Mouse (Mus musculus) gastrocnemius, postnatal 14 days (tissue): ENCODE results near the gene Ap3d1. TPM values are rescaled to one million over a fixed set of nuclear protein-coding genes. Genes with fewer than 3 reads are reported as not detected.

Experiments used
- DNase-seq: peaks from one replicate; pipeline ENCODE4 v3.0.0; 2021; ENCODE audit warnings: mixed read lengths
- intact Hi-C: fragments of 180-260 bp; cut with DNase I; formaldehyde crosslinking; loops from one replicate; pipeline ENCODE4 v1.15.1; 2025; ENCODE audit warnings: low total_unique reads
- long read RNA-seq, 2 experiments: library from polyadenylated mRNA; stranded (forward); transcript quantifications; one replicate each; pipeline ENCODE4 v2.0.0; 2021
- total RNA-seq, 2 experiments: library from RNA; stranded (reverse); gene quantifications; 2 replicates each; pipeline ENCODE4 v1.2.3; 2021

Ap3d1 gene
- total RNA-seq, result 10 to 100 TPM; 23.7 to 25.2 TPM
- long read RNA-seq, experiment 1, full-length matches to known transcripts, result 7 of 20 reads
- long read RNA-seq, experiment 1, partial matches to known transcripts, result 11 of 20 reads
- long read RNA-seq, experiment 1, other reads (novel, unspliced or antisense), result 2 of 20 reads
- long read RNA-seq, experiment 2, full-length matches to known transcripts, result 10 of 25 reads
- long read RNA-seq, experiment 2, partial matches to known transcripts, result 9 of 25 reads
- long read RNA-seq, experiment 2, other reads (novel, unspliced or antisense), result 6 of 25 reads

DNA sequence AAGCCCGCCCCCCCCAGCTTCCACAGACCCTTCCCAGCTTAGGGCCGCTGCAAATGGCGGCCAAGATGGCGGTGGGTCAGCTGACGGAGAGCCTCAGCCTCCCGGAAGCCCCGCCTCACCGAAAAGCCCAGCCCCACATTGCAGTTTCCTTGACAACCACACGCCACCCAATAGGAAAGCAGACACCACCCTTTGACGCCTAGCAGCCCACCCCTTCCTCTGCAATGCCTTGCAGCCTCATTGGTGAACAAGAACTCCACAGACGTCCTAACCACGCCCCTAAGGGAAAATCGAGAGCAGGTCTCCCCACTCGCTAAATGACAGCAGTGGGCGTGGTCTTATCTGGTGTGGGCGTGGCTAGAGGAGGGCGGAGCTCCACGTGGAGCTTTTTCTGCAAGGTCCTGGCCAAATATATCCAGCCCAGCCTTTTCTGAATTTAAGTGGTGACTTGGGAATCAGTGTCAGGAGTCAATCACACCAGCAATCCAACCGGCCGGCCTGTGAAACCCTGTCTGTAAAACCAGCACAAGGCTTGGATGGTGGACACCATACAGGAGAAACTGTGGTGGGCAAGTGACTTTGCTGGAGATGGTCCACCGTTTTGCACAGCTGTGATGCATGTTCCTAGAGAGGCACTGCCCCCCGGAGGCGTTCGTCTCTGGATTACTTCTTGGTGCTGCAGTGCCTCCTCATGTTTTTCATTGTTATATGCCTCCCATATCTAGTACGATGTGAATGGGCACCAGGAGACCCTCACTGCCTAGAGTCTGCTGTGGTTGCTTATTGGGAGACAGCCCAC, at the start of gene Ap3d1:
Gene Ap3d1, minus strand, starts transcription at position 85 of the 799 bp plus-strand sequence.
- peak; percentile 97 for DNase-seq
- intact Hi-C loops, result no loop called here

DNA sequence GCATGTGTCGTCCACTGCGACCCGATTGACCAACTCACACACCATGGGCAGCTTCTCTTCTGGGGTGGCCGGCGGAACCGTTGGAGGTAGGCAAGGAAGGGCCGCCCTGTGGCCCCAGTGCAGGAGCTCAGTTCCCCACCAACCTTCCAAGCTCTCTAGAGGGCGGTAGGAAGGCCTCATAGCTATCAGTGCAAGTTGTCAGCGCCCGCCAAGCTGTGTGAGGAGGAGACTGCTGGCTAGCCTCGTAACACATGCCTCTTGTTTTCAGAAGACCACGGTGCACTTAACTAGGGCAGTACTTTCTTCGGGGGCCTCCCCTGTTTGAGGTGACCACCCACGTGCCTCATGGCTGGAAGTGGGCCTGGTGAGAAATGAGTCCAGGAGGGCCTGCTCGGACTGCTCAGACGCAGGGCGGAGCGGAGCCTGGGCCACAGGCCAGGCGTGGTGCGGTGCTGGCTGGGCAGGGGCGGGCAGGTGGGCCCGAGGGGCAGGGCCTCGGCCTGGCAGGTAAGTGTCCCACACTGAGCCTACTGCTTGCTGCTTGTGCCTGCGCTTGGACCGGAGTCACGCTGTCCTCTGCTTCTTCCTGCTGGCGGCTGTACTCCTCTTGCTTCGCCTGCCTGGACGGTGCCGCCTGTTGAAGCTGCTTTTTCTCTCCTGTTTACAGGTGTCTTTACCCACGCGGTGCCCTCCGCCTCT, 49.6 kb upstream of the Ap3d1 start:
- intact Hi-C loops, result loop anchor here (5.0 kb wide), 1 partner anchor 44 kb away; no protein-coding TSS in a partner anchor
- DNase-seq, result no peak

- DNase-seq, result no peak
- intact Hi-C loops, result loop anchor here (5.0 kb wide), 1 partner anchor 44 kb away; no protein-coding TSS in a partner anchor
Measured at GRCm38 (mm10) chr10:80790761-80791404, 48.8 kb upstream of the Ap3d1 start.

- DNase-seq, result no peak
Measured at GRCm38 (mm10) chr10:80787517-80787916, 45.5 kb upstream of the Ap3d1 start.

DNA sequence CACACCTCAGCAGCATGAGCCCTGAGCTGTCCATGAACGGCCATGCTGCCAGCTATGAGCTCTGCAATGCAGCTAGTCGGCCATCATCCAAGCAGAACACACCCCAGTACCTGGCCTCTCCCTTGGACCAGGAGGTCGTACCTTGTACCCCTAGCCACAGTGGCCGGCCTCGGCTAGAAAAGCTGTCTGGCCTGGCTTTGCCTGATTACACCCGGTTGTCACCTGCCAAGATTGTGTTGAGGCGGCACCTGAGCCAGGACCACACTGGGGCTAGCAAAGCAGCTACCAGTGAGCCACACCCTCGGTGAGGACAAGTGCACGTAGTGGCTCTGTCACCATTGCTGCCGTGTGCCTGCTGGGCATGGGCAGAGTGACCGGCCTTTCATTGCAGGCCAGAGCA, 43.9 kb upstream of the Ap3d1 start:
- intact Hi-C loops, result no loop called here
- DNase-seq, result no peak

More at GRCm38 (mm10) chr10:80787517-80787916, 45.5 kb upstream of the Ap3d1 start:
- intact Hi-C loops, result no loop called here

DNA sequence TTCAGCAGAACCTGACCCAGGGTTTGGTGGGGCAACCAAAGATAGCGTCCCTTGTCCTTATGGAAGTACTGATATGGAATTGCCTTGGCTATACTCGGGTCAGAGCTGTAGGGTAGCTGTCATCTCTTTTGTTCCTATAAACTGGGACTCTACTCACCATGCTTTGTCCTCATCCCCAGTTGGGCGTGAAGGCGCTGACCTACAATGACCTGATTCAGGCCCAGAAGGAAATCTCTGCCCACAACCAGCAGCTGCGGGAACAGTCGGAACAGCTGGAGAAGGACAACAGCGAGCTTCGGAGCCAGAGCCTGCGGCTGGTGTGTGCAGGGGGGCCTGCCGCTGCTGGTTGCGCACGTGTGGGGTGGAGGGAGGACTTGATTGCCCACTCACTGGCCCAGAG, 42.8 kb upstream of the Ap3d1 start:
- DNase-seq, result no peak
- intact Hi-C loops, result no loop called here

DNA sequence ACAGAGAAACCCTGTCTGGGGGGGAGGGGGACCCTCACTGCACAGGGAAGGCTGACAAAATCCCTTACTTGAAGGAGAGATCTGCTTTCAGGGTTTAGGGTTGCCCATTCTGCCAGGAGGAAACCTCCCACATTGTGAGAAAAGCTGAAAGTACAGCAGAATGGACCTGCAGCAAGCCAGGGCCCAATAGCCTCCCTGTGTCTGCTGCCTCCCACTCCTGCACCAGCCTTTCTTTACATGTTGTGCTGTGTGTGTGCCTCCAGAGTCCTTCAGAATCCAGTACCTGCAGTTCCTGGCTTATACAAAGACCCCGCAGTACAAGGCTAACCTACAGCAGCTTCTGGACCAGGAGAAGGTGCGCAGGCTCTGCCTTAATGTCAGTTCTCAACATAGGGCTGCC, 42.2 kb upstream of the Ap3d1 start:
- no peak for DNase-seq
- intact Hi-C loops, result no loop called here

- intact Hi-C loops, result no loop called here
Measured at GRCm38 (mm10) chr10:80779565-80779964, 37.5 kb upstream of the Ap3d1 start.

GRCm38 (mm10) chr10:80777123-80777522, 35.1 kb upstream of the Ap3d1 start:
- DNase-seq, result no peak
- intact Hi-C loops, result no loop called here

More at GRCm38 (mm10) chr10:80779565-80779964, 37.5 kb upstream of the Ap3d1 start:
- no peak for DNase-seq

- intact Hi-C loops, result no loop called here
Measured at GRCm38 (mm10) chr10:80776358-80776869, 34.4 kb upstream of the Ap3d1 start.

DNA sequence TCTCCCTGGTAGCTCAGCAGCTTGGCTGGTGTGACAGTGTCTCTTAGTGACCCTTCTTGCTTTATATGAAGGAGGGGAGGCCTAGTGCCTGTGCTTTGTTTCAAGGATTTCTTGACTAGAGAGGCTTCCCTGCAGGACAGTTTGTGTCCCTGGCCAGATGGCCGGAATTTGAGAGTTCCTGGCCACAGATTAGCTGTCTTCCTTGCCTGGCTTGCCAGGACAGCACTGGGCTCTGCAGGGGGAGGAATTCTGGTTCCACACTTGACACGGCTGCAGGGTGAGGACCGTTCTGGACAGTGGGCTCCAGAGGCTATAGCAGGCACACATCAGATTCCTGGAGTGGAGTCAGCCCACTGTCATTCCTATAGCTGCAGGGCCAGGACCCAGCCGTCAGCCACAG, 33.7 kb upstream of the Ap3d1 start:
- intact Hi-C loops, result no loop called here
- DNase-seq, result no peak

More at GRCm38 (mm10) chr10:80776358-80776869, 34.4 kb upstream of the Ap3d1 start:
- DNase-seq, result no peak

GRCm38 (mm10) chr10:80774981-80775380, 32.9 kb upstream of the Ap3d1 start:
- intact Hi-C loops, result no loop called here
- no peak for DNase-seq

GRCm38 (mm10) chr10:80774549-80774948, 32.5 kb upstream of the Ap3d1 start:
- intact Hi-C loops, result no loop called here

GRCm38 (mm10) chr10:80773816-80774215, 31.8 kb upstream of the Ap3d1 start:
- no peak for DNase-seq

More at GRCm38 (mm10) chr10:80774549-80774948, 32.5 kb upstream of the Ap3d1 start:
- DNase-seq, result peak; percentile 77

GRCm38 (mm10) chr10:80768365-80768764, 26.3 kb upstream of the Ap3d1 start:
- intact Hi-C loops, result no loop called here
- DNase-seq, result no peak

More at GRCm38 (mm10) chr10:80773816-80774215, 31.8 kb upstream of the Ap3d1 start:
- intact Hi-C loops, result no loop called here

DNA sequence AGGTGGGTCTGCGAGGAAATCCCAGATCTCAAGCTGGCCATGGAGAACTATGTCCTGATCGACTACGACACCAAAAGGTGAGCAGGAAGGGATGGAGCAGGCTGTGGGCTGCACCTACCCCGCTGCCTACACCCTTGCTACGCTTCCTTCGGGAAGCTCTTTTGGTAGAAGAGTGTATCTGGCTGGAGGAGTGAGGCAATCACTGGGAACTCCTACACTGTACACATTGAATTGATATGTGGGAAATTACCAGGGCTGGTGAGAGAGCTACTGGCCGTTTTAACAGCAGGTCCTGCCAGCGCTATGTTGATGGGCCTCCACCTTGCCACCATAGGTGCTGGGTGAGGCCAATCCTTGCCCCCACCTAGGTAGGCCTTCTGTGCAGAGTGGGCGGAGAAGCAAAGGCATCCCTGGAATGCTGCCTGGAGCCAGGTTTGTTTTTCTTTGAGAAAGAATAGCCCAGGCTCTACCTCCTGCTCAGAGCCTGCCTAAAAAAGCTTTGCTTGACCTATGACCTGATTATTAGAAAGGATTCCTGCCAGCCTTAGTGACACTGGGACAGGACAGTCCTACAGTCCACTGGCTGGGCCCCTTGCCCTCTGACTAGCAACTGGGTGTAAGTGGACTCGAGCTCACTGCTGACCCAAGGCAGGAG, 24.2 kb upstream of the Ap3d1 start:
- DNase-seq, result no peak
- intact Hi-C loops, result no loop called here

DNA sequence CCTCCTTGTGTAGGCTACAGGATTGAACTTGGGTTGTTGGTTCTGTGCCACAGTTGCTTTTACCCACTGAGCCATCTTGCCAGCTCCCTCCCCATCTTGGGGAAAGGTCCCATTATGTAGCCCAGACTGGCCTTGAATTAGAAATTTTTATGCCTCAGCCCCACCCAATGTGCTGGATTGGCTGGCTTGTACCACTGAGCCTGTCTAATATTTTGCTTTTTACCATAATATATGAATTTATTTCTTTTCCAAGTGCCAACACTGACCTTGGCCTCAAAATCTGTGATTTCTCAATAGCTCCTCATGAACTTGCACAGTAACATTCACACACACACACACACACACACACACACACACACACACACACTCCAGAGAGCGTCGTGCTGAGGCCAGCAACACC, 23.7 kb upstream of the Ap3d1 start:
- intact Hi-C loops, result no loop called here

GRCm38 (mm10) chr10:80763502-80763901, 21.4 kb upstream of the Ap3d1 start:
- DNase-seq, result no peak
- intact Hi-C loops, result no loop called here

More for the DNA sequence above, 23.7 kb upstream of the Ap3d1 start:
- no peak for DNase-seq

- no peak for DNase-seq
- intact Hi-C loops, result no loop called here
Measured at GRCm38 (mm10) chr10:80761821-80762220, 19.8 kb upstream of the Ap3d1 start.
